Mouse (Mus musculus) embryonic fibroblast, embryonic 13.5 days (primary cell): ENCODE data around the gene Ascc3.

Source experiments
- CTCF ChIP-seq: IDR thresholded peaks from 2 replicates; pipeline ENCODE4 v1.5.1; 2011; ENCODE audit warnings: mild to moderate bottlenecking, control low read depth, low read length, moderate library complexity, borderline replicate concordance; ENCODE audit not compliant: insufficient read depth
- POLR2A ChIP-seq: IDR thresholded peaks from 2 replicates; pipeline ENCODE4 v1.6.1; 2011; ENCODE audit warnings: low read depth, mild to moderate bottlenecking, control low read depth, low read length, moderate library complexity

DNA sequence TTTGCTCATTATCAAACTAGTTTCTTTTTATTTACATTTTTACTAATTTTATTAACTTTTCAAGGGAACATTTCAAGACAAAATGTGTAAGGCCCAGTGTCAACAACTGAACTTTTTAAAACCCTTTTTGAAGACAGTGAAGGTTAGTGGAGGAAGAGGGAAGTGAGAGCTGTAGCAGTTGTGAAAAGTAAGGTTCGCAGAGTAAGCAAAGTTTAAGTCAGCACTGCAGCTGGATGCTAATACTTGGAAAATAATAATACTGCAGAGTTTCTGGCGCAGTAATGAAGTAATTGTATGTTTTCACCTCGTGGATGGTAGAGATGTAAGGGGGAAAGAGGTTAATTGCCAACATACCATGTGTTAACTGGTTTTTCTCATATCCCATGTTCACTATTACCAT, 112.4 kb downstream of the Ascc3 start:
- TF ChIP-seq CTCF (no peak), POLR2A (no peak)
